Mouse (Mus musculus) limb, embryonic 14.5 days (tissue): ENCODE data around the gene Clcn6. TPM values are rescaled to one million over a fixed set of nuclear protein-coding genes. Genes with fewer than 3 reads are reported as not detected.

Experiments
- ATAC-seq: fragments of 200-750 bp; cut with Nextera tagmentation; 2 replicates; pipeline ENCODE4 v1.8.0; 2017; ENCODE audit warnings: low read depth, moderate number of reproducible peaks, moderate TSS enrichment; ENCODE audit not compliant: low FRiP score
- DNase-seq: peaks from one replicate; pipeline ENCODE4 v3.0.0-alpha.2; 2015; ENCODE audit warnings: low spot score
- H3K27ac ChIP-seq: fragments of 300-500 bp; sonication (generic); replicated peaks from 2 replicates; pipeline ENCODE4 v1.5.1; 2014; ENCODE audit warnings: low read depth, mild to moderate bottlenecking, low read length, moderate library complexity, mixed read lengths
- H3K27me3 ChIP-seq: fragments of 300-500 bp; sonication (generic); 2 replicates; pipeline ENCODE4 v1.6.1; 2014; ENCODE audit warnings: low read length, mixed read lengths; ENCODE audit not compliant: control insufficient read depth, insufficient read depth
- H3K36me3 ChIP-seq: fragments of 300-500 bp; sonication (generic); 2 replicates; pipeline ENCODE4 v1.6.1; 2014; ENCODE audit warnings: mild to moderate bottlenecking, low read length, moderate library complexity, mixed read lengths; ENCODE audit not compliant: control insufficient read depth, insufficient read depth
- H3K4me1 ChIP-seq: fragments of 300-500 bp; sonication (generic); 2 replicates; pipeline ENCODE4 v1.6.1; 2014; ENCODE audit warnings: antibody characterized with exemption, low read length, mixed read lengths; ENCODE audit not compliant: control insufficient read depth, insufficient read depth
- H3K4me2 ChIP-seq: fragments of 300-500 bp; sonication (generic); replicated peaks from 2 replicates; pipeline ENCODE4 v1.6.1; 2014; ENCODE audit warnings: low read depth, mild to moderate bottlenecking, low read length, moderate library complexity; ENCODE audit not compliant: severe bottlenecking
- H3K4me3 ChIP-seq: fragments of 300-500 bp; sonication (generic); replicated peaks from 2 replicates; pipeline ENCODE4 v1.5.1; 2014; ENCODE audit warnings: low read length
- H3K9ac ChIP-seq: fragments of 300-500 bp; sonication (generic); 2 replicates; pipeline ENCODE4 v1.6.1; 2014; ENCODE audit warnings: mild to moderate bottlenecking, low read depth, low read length, moderate library complexity; ENCODE audit not compliant: severe bottlenecking
- H3K9me3 ChIP-seq: fragments of 300-500 bp; sonication (generic); 2 replicates; pipeline ENCODE4 v1.6.1; 2016; ENCODE audit warnings: low read length; ENCODE audit not compliant: control insufficient read depth
- POLR2A ChIP-seq: fragments of 200-500 bp; IDR thresholded peaks from 2 replicates; pipeline ENCODE4 v1.8.0; 2012; ENCODE audit warnings: inconsistent platforms, mild to moderate bottlenecking, moderate library complexity, borderline replicate concordance; ENCODE audit not compliant: insufficient read depth, insufficient read length; ENCODE audit errors: extremely low read depth
- WGBS: fragments of 180-500 bp; shearing (Covaris S2); extraction: QIAGEN DNeasy Blood & Tissue Kit; methylation state at CpG from one replicate; pipeline ENCODE4 v1.1.7; 2014; 5-methylcytosine and 5-hydroxymethylcytosine counted together
- polyA plus RNA-seq, 2 experiments: library from polyadenylated mRNA; depleted of rRNA in 1 of 2; stranded (reverse) in 1 of 2; unstranded in 1 of 2; fragments of >200 nt; fragmentation: Nextera tagmentation in 1 of 2; extraction: Ambion mirVana in 1 of 2; gene quantifications; 2 replicates each; pipeline versions ENCODE4 v1.2.1 to v1.2.3; 2012 to 2014

Gene Clcn6
- polyA plus RNA-seq, 2 experiments = 6.9 to 22.5 TPM

GRCm38 (mm10) chr4:147993571-147994095, 45.0 kb downstream of the Clcn6 start:
- Histone ChIP-seq H3K9me3 (no peaks in the 10 kb centered on the region), H3K27me3 (no peaks in the 10 kb centered on the region), H3K4me1 (no peaks in the 10 kb centered on the region), H3K4me2 (no peak overlapping the region), H3K27ac (no peak overlapping the region), H3K9ac (no peak overlapping the region), H3K4me3 (no peak overlapping the region), H3K36me3 (no peaks in the 10 kb centered on the region)
- 62% methylated on average over 7 of the region's 7 CpGs for WGBS
- no peak for TF ChIP-seq POLR2A
- DNase-seq = no peak
- ATAC-seq = no peak

- Histone ChIP-seq H3K27me3 (no peaks in the 10 kb centered on the region), H3K36me3 (no peaks in the 10 kb centered on the region), H3K27ac (no peak within 1 kb of the TSS), H3K4me2 (no peak within 1 kb of the TSS), H3K9me3 (no peaks in the 10 kb centered on the region), H3K4me1 (no peaks in the 10 kb centered on the region), H3K4me3 (no peak within 1 kb of the TSS), H3K9ac (no peak within 1 kb of the TSS)
- DNase-seq (peak; percentile 43), ATAC-seq (no peak)
- 32% methylated on average over 20 of the region's 20 CpGs for WGBS
- TF ChIP-seq POLR2A = no peak
Observed at GRCm38 (mm10) chr4:147985205-147986132, 53.2 kb downstream of the Clcn6 start, which contains the start of gene Nppb. Nppb (plus strand) TSS chr4:147985788.

GRCm38 (mm10) chr4:147979441-147979860, 59.2 kb downstream of the Clcn6 start:
- Histone ChIP-seq H3K9ac (no peak overlapping the region), H3K9me3 (no peaks in the 10 kb centered on the region), H3K4me3 (no peak overlapping the region), H3K4me1 (no peaks in the 10 kb centered on the region), H3K27me3 (no peaks in the 10 kb centered on the region), H3K4me2 (no peak overlapping the region), H3K27ac (no peak overlapping the region), H3K36me3 (no peaks in the 10 kb centered on the region)
- 78% methylated on average over 7 of the region's 7 CpGs for WGBS
- no peak for TF ChIP-seq POLR2A
- ATAC-seq (no peak), DNase-seq (no peak)

GRCm38 (mm10) chr4:147978391-147978790, 60.2 kb downstream of the Clcn6 start:
- ATAC-seq = no peak
- TF ChIP-seq POLR2A = no peak
- 85% methylated on average over 6 of the region's 6 CpGs for WGBS

GRCm38 (mm10) chr4:147977726-147978125, 60.9 kb downstream of the Clcn6 start:
- Histone ChIP-seq H3K4me2 (no peak overlapping the region), H3K4me1 (no peaks in the 10 kb centered on the region), H3K27ac (no peak overlapping the region), H3K36me3 (no peaks in the 10 kb centered on the region), H3K27me3 (no peaks in the 10 kb centered on the region), H3K9me3 (no peaks in the 10 kb centered on the region), H3K9ac (no peak overlapping the region), H3K4me3 (no peak overlapping the region)
- no peak for TF ChIP-seq POLR2A
- 76% methylated on average over 4 of the region's 4 CpGs for WGBS
- ATAC-seq (no peak), DNase-seq (no peak)

More at GRCm38 (mm10) chr4:147978391-147978790, 60.2 kb downstream of the Clcn6 start:
- H3K4me2 ChIP-seq = no peak overlapping the region
- no peaks in the 10 kb centered on the region for H3K27me3 ChIP-seq
- no peaks in the 10 kb centered on the region for H3K36me3 ChIP-seq
- H3K4me1 ChIP-seq = no peaks in the 10 kb centered on the region
- H3K27ac ChIP-seq = no peak overlapping the region
- H3K9ac ChIP-seq = no peak overlapping the region
- H3K9me3 ChIP-seq = no peaks in the 10 kb centered on the region
- DNase-seq = no peak
- no peak overlapping the region for H3K4me3 ChIP-seq
